9 mouse cellular contexts compared by ENCODE assay signal in the genomic region with DNA sequence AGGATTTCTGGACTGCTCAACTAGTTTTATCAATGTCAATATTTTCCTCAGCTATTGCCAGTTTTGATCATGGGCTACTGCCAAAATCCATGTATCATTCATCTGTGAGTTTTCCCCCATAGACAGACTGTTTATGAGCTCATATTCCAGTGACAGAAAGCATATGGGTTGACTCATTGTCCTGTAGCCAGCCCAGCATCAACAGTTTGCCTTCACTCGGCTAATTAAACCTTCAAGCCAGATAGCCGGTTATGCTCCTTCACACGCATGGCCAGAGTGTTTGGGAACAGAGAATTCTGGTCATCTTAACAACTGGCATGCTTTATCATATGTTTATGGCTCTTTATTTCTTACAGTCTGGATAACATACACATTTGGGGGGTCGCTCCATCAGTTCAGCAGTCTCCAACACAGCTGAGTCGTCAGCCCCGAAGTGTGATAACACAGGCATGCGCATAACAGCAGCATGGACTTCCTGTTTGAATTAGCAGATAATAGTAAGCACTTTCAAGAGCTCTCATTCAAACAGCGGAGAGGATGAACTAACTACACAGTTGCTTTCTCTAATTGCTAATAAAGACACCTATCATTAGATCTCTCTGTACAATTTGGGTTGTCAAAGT. TPM values are rescaled to one million over a fixed set of nuclear protein-coding genes. Genes with fewer than 3 reads are reported as not detected.
DNase-seq lines count a peak whose midpoint lies in the region; ATAC-seq and TF ChIP-seq lines count a peak whose summit lies in the region.
"Had no signal": no experiment of that assay in that cellular context is flagged by ENCODE, and none has a peak within 500 bp of the region (broad histone marks: within the 10 kb centered on the region; RNA-seq: fewer than 3 reads in every experiment).

No protein-coding gene starts in this region.

- H3K79me2 ChIP-seq in heart, adult 2 months (replicated peaks; ENCODE audit: control insufficient read depth, insufficient read depth, low read length) = no peaks in the 10 kb centered on the region

- TF ChIP-seq POLR2A in heart, adult 2 months (IDR thresholded peaks at IDR 0.05; ENCODE audit: insufficient read depth, low read depth, low read length) = no peak

- DNase-seq in layer of hippocampus, adult 18-20 months (ENCODE audit: low spot score in 2 of 2) = peak; percentile 14 to 57
- no peak for DNase-seq in layer of hippocampus, adult 9-10 months (ENCODE audit: low spot score)
- peak; percentile 14 for DNase-seq in brain, adult 2 months (ENCODE audit: low read depth, low spot score)
- peak; percentile 19 to 28 for DNase-seq in heart, adult 2 months
- DNase-seq in hindbrain, embryonic 11.5 days (ENCODE audit: low spot score) = no peak
- DNase-seq in cerebellum, postnatal 36 days = no peak

- peaks cover 2% of the 10 kb centered on the region for H3K4me1 ChIP-seq in heart, adult 2 months (ENCODE audit: control insufficient read depth, insufficient read depth, low read length)
- no peaks in the 10 kb centered on the region for H3K4me1 ChIP-seq in liver, embryonic 15.5 days (replicated peaks)
- no peaks in the 10 kb centered on the region for H3K4me1 ChIP-seq in hindbrain, embryonic 11.5 days (replicated peaks; ENCODE audit: control insufficient read depth, insufficient read depth, low read length)

- no peak overlapping the region for H3K9ac ChIP-seq in heart, adult 2 months (ENCODE audit: low read depth, low read length)
- H3K9ac ChIP-seq in liver, embryonic 15.5 days = no peak overlapping the region
- H3K9ac ChIP-seq in hindbrain, embryonic 11.5 days (ENCODE audit: low read depth, low read length) = no peak overlapping the region
- H3K9ac ChIP-seq: limb, embryonic 12.5 days had no signal

- no peak for TF ChIP-seq EP300 in heart, adult 2 months (IDR thresholded peaks at IDR 0.05; ENCODE audit: insufficient read depth, low read depth, low read length)

- H3K27me3 ChIP-seq in heart, adult 2 months (ENCODE audit: control insufficient read depth, insufficient read depth, low read length) = no peaks in the 10 kb centered on the region
- no peaks in the 10 kb centered on the region for H3K27me3 ChIP-seq in liver, embryonic 15.5 days
- no peaks in the 10 kb centered on the region for H3K27me3 ChIP-seq in hindbrain, embryonic 11.5 days (ENCODE audit: control insufficient read depth, insufficient read depth, low read length)
- H3K27me3 ChIP-seq: limb, embryonic 12.5 days had no signal

- intact Hi-C loops in heart, adult 2 months (cut with DNase I) = loop anchor here (5.0 kb wide), 1 partner anchor 172 kb away; a partner anchor contains a TSS

- WGBS in heart, adult 2 months = 24% methylated on average over 8 of the region's 8 CpGs
- WGBS in liver, embryonic 15.5 days (ENCODE audit: insufficient replicate concordance) = 47% methylated on average over 8 of the region's 8 CpGs
- WGBS in hindbrain, embryonic 11.5 days = 84% methylated on average over 8 of the region's 8 CpGs

- TF ChIP-seq CTCF in heart, adult 2 months (IDR thresholded peaks at IDR 0.05) = no peak

- no peak overlapping the region for H3K4me2 ChIP-seq in liver, embryonic 15.5 days
- H3K4me2 ChIP-seq in hindbrain, embryonic 11.5 days (replicated peaks; ENCODE audit: low read depth, low read length) = no peak overlapping the region
- H3K4me2 ChIP-seq: limb, embryonic 12.5 days had no signal

- H3K9me3 ChIP-seq in liver, embryonic 15.5 days (replicated peaks) = no peaks in the 10 kb centered on the region
- no peaks in the 10 kb centered on the region for H3K9me3 ChIP-seq in hindbrain, embryonic 11.5 days (ENCODE audit: control insufficient read depth, low read length)
- H3K9me3 ChIP-seq: limb, embryonic 12.5 days had no signal

- ATAC-seq in liver, embryonic 15.5 days (ENCODE audit: insufficient read depth) = no peak; the same call in 1 of the 2 replicates
- ATAC-seq in hindbrain, embryonic 11.5 days (ENCODE audit: low FRiP score) = no peak
- ATAC-seq: hindbrain, postnatal 0 days had no signal

- H3K4me3 ChIP-seq in heart, adult 2 months = no peak overlapping the region
- H3K4me3 ChIP-seq in liver, embryonic 15.5 days (replicated peaks) = no peak overlapping the region
- H3K4me3 ChIP-seq in hindbrain, embryonic 11.5 days (ENCODE audit: low read depth, low read length) = no peak overlapping the region
- H3K4me3 ChIP-seq: limb, embryonic 12.5 days had no signal

- H3K36me3 ChIP-seq in heart, adult 2 months (ENCODE audit: control insufficient read depth, insufficient read depth, low read length) = no peaks in the 10 kb centered on the region
- no peaks in the 10 kb centered on the region for H3K36me3 ChIP-seq in liver, embryonic 15.5 days (replicated peaks)
- H3K36me3 ChIP-seq in hindbrain, embryonic 11.5 days (ENCODE audit: control insufficient read depth, insufficient read depth, low read length) = no peaks in the 10 kb centered on the region
- H3K36me3 ChIP-seq: limb, embryonic 12.5 days had no signal

- H3K27ac ChIP-seq in heart, adult 2 months = no peak overlapping the region
- 0 out of 2 replicates have a peak overlapping the region, but pooled peaks have one; percentile 24 for H3K27ac ChIP-seq in liver, embryonic 15.5 days (replicated peaks)
- no peak overlapping the region for H3K27ac ChIP-seq in hindbrain, embryonic 11.5 days (ENCODE audit: low read depth, low read length)
- H3K27ac ChIP-seq: hindbrain, postnatal 0 days; limb, embryonic 12.5 days had no signal

RNA-seq across cellular contexts. Expression of a gene that starts 49.2 kb away (rescaled TPM):
- 10 to 100 TPM; 15.4 to 19.3 TPM for total RNA-seq in layer of hippocampus, adult 18-20 months (2021)
- total RNA-seq in heart, adult 2 months (2021) = 10 to 100 TPM; 14.7 to 15.3 TPM
- 5.8 and 9.6 TPM in 2 replicates for polyA plus RNA-seq in heart, adult 2 months (2012; rRNA removed)
- 85.4 and 97.8 TPM in 2 replicates for polyA plus RNA-seq in liver, embryonic 15.5 days (2015; fragmentation: Nextera tagmentation; extraction: Ambion mirVana)
- 76.3 and 86.3 TPM in 2 replicates for polyA plus RNA-seq in hindbrain, embryonic 11.5 days (2014; fragmentation: Nextera tagmentation; extraction: Ambion mirVana)

Comparison
In these comparisons a context has a peak if more than half of its experiments do, and no peak if none do; other contexts are left out.
1. DNase-seq: peak in layer of hippocampus, adult 18-20 months (2 of 2), brain, adult 2 months (single experiment) and heart, adult 2 months (2 of 2); none in layer of hippocampus, adult 9-10 months (single experiment), hindbrain, embryonic 11.5 days (single experiment) and cerebellum, postnatal 36 days (0 of 2).